Mouse (Mus musculus): ENCODE results near the gene Gsta4. TPM values are rescaled to one million over a fixed set of nuclear protein-coding genes. Genes with fewer than 3 reads are reported as not detected.
"Not testable (repeated sequence)": the region's sequence is repeated elsewhere in the genome, so short reads cannot be mapped to it uniquely, and the experiment has no call there.

Gsta4 gene
- polyA plus RNA-seq, 1 experiment from 2014 or later, result 62.7 TPM

GRCm38 (mm10) chr9:78212341-78213049 is 29.9 kb downstream of the Gsta4 start:
- no peak overlapping the region for H3K9ac ChIP-seq (ENCODE audit: low read depth, low read length)
- H3K27me3 ChIP-seq (replicated peaks; ENCODE audit: control insufficient read depth, insufficient read depth, low read length), result no peaks in the 10 kb centered on the region
- ATAC-seq, result peak; percentile 52
- H3K36me3 ChIP-seq (ENCODE audit: control insufficient read depth, insufficient read depth, low read length), result no peaks in the 10 kb centered on the region
- H3K4me3 ChIP-seq (ENCODE audit: low read length), result no peak overlapping the region
- H3K9me3 ChIP-seq (ENCODE audit: control insufficient read depth, low read length), result 0 out of 2 replicates have a peak, but pooled peaks cover 4% of the 10 kb centered on the region
- 49% methylated on average over 7 of the region's 7 CpGs for WGBS
- H3K4me2 ChIP-seq (ENCODE audit: low read depth, low read length), result no peak overlapping the region
- 0 out of 2 replicates have a peak overlapping the region, but pooled peaks have one; percentile 8 for H3K27ac ChIP-seq (ENCODE audit: low read length)
- H3K4me1 ChIP-seq (ENCODE audit: control insufficient read depth, insufficient read depth, low read length), result peaks cover 9% of the 10 kb centered on the region

- 0 out of 2 replicates have a peak, but pooled peaks cover 4% of the 10 kb centered on the region for H3K9me3 ChIP-seq (ENCODE audit: control insufficient read depth, low read length)
- 47% methylated on average over 4 of the region's 4 CpGs for WGBS
- H3K36me3 ChIP-seq (ENCODE audit: control insufficient read depth, insufficient read depth, low read length), result no peaks in the 10 kb centered on the region
- ATAC-seq, result peak; percentile 89
- peaks cover 4% of the 10 kb centered on the region; the same call in 1 of the 2 replicates for H3K4me1 ChIP-seq (ENCODE audit: control insufficient read depth, insufficient read depth, low read length)
- no peak overlapping the region for H3K27ac ChIP-seq (ENCODE audit: low read length)
- H3K27me3 ChIP-seq (replicated peaks; ENCODE audit: control insufficient read depth, insufficient read depth, low read length), result no peaks in the 10 kb centered on the region
- no peak overlapping the region for H3K4me3 ChIP-seq (ENCODE audit: low read length)
- no peak overlapping the region for H3K9ac ChIP-seq (ENCODE audit: low read depth, low read length)
- no peak overlapping the region for H3K4me2 ChIP-seq (ENCODE audit: low read depth, low read length)
Observed at GRCm38 (mm10) chr9:78217074-78217473, 34.5 kb downstream of the Gsta4 start.

- H3K4me2 ChIP-seq (ENCODE audit: low read depth, low read length), result no peak overlapping the region
- 60% methylated on average over 8 of the region's 8 CpGs for WGBS
- H3K27ac ChIP-seq (ENCODE audit: low read length), result no peak overlapping the region
- H3K4me1 ChIP-seq (ENCODE audit: control insufficient read depth, insufficient read depth, low read length), result no peaks in the 10 kb centered on the region; the same call in 1 of the 2 replicates
- ATAC-seq, result no peak
- no peaks in the 10 kb centered on the region for H3K36me3 ChIP-seq (ENCODE audit: control insufficient read depth, insufficient read depth, low read length)
- no peak overlapping the region for H3K9ac ChIP-seq (ENCODE audit: low read depth, low read length)
- H3K4me3 ChIP-seq (ENCODE audit: low read length), result no peak overlapping the region
- H3K27me3 ChIP-seq (replicated peaks; ENCODE audit: control insufficient read depth, insufficient read depth, low read length), result no peaks in the 10 kb centered on the region
- no peaks in the 10 kb centered on the region for H3K9me3 ChIP-seq (ENCODE audit: control insufficient read depth, low read length)
Observed at GRCm38 (mm10) chr9:78222616-78223015, 40.0 kb downstream of the Gsta4 start.

DNA sequence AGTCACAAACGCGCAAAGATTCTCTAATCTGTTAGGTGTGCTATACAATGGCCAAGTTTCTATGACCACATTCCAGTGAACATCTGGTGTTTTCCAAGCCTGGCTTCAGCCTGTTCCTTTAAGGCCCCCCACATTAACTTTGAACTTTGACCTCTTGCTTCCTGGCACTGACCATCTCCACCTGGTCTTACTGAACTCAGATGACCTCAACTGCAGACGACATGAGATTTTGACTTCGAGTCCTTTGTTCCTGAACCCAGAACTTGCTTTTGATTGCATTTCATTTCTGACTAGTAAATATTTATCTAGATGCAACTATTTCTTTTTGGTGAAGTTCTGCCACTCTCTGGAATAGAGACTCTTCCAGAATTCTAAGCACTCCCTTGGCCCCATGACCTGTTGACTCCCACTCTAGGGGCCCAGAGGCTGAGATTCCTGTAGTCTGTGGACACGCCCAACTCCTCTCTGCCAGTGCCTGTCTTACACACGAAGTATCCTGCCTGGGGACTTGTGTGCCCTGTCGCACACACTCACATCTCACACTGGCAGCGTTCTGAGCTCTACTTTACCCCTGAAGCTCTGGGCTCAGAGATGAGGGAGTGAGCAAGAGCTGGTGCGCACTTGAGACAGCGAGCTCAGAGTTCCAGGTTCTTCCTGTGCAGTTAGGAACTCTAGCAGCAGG is 40.8 kb downstream of the Gsta4 start:
- no peaks in the 10 kb centered on the region; the same call in 1 of the 2 replicates for H3K4me1 ChIP-seq (ENCODE audit: control insufficient read depth, insufficient read depth, low read length)
- 68% methylated on average over 10 of the region's 10 CpGs for WGBS
- ATAC-seq, result no peak
- no peaks in the 10 kb centered on the region for H3K27me3 ChIP-seq (replicated peaks; ENCODE audit: control insufficient read depth, insufficient read depth, low read length)
- H3K4me2 ChIP-seq (ENCODE audit: low read depth, low read length), result no peak overlapping the region
- H3K27ac ChIP-seq (ENCODE audit: low read length), result no peak overlapping the region
- H3K36me3 ChIP-seq (ENCODE audit: control insufficient read depth, insufficient read depth, low read length), result no peaks in the 10 kb centered on the region
- no peaks in the 10 kb centered on the region for H3K9me3 ChIP-seq (ENCODE audit: control insufficient read depth, low read length)
- H3K4me3 ChIP-seq (ENCODE audit: low read length), result no peak overlapping the region
- no peak overlapping the region for H3K9ac ChIP-seq (ENCODE audit: low read depth, low read length)

DNA sequence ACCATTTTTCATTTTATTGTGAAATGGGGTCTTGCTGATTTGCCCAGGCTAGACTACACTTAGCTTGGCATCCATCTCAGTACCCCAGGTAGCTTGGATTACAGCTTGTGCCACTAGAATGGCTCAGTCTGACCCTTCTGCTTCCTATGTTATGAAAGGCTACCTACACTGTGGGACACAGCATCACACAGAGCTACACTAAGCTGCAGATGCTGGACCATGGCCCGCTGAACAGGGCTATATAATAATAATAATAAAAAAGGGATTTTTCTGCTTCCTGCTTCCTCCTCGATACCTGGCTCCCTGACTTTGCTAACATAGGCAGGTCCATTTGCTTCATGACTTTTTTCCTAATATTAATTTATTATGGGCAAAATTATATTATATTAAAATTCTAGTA is 41.8 kb downstream of the Gsta4 start:
- Histone ChIP-seq H3K36me3 (ENCODE audit: control insufficient read depth, insufficient read depth, low read length) (no peaks in the 10 kb centered on the region), H3K27me3 (replicated peaks; ENCODE audit: control insufficient read depth, insufficient read depth, low read length) (no peaks in the 10 kb centered on the region), H3K4me3 (ENCODE audit: low read length) (no peak overlapping the region), H3K9me3 (ENCODE audit: control insufficient read depth, low read length) (no peaks in the 10 kb centered on the region), H3K9ac (ENCODE audit: low read depth, low read length) (no peak overlapping the region), H3K4me2 (ENCODE audit: low read depth, low read length) (no peak overlapping the region), H3K4me1 (ENCODE audit: control insufficient read depth, insufficient read depth, low read length) (peaks cover 4% of the 10 kb centered on the region; the same call in 1 of the 2 replicates), H3K27ac (ENCODE audit: low read length) (no peak overlapping the region)
- WGBS, result 67% methylated on average over 2 of the region's 2 CpGs
- peak; percentile 71 for ATAC-seq

DNA sequence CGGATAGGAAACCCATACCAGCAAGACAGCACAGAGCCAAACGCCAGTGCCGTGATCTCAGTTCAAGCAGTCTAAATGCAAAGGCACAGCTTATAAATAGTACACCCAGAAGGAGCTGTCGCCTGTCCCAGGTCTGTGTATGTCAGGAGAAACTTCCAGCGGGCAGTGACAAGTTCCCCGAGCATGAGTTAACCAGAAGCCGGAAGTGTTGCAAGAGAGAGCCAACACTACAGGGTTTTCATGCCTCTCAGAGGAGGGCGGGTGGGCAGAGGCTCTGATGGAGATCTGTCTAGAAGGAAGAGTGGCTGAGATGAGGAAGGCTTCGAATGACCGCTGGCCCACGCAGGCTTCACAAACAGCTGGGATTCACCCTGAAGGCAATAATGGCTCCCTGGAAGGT is 42.7 kb downstream of the Gsta4 start:
- H3K9me3 ChIP-seq (ENCODE audit: control insufficient read depth, low read length), result no peaks in the 10 kb centered on the region
- no peak for ATAC-seq
- H3K9ac ChIP-seq (ENCODE audit: low read depth, low read length), result no peak overlapping the region
- H3K4me3 ChIP-seq (ENCODE audit: low read length), result no peak overlapping the region
- H3K36me3 ChIP-seq (ENCODE audit: control insufficient read depth, insufficient read depth, low read length), result no peaks in the 10 kb centered on the region
- H3K4me2 ChIP-seq (ENCODE audit: low read depth, low read length), result no peak overlapping the region
- H3K4me1 ChIP-seq (ENCODE audit: control insufficient read depth, insufficient read depth, low read length), result peaks cover 4% of the 10 kb centered on the region; the same call in 1 of the 2 replicates
- 75% methylated on average over 11 of the region's 11 CpGs for WGBS
- H3K27me3 ChIP-seq (replicated peaks; ENCODE audit: control insufficient read depth, insufficient read depth, low read length), result no peaks in the 10 kb centered on the region
- H3K27ac ChIP-seq (ENCODE audit: low read length), result no peak overlapping the region; the same call in 1 of the 2 replicates

DNA sequence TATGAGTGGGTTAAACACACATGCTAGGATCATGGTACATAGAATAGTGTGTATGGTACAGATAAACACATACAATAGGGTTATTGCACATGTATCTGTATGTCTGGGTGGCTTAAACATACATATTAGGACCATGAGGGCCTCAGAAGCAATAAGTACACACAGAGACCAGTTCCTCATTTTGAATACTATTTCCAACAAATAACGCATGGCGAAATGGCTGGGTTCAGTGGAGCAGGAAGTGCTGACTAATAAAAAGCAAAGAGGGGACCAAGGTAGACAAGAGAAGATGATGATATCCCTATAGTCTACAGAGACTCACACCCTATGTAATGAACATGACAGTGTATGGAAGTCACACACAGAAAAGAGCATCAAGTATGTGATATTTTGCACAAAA is 45.5 kb downstream of the Gsta4 start:
- H3K9me3 ChIP-seq (ENCODE audit: control insufficient read depth, low read length), result no peaks in the 10 kb centered on the region
- no peak overlapping the region; the same call in 1 of the 2 replicates for H3K27ac ChIP-seq (ENCODE audit: low read length)
- H3K36me3 ChIP-seq (ENCODE audit: control insufficient read depth, insufficient read depth, low read length), result no peaks in the 10 kb centered on the region
- H3K4me3 ChIP-seq (ENCODE audit: low read length), result no peak overlapping the region
- WGBS, result 88% methylated on average over 2 of the region's 2 CpGs
- H3K4me2 ChIP-seq (ENCODE audit: low read depth, low read length), result no peak overlapping the region
- no peak overlapping the region for H3K9ac ChIP-seq (ENCODE audit: low read depth, low read length)
- ATAC-seq, result no peak
- H3K27me3 ChIP-seq (replicated peaks; ENCODE audit: control insufficient read depth, insufficient read depth, low read length), result no peaks in the 10 kb centered on the region
- peaks cover 4% of the 10 kb centered on the region; the same call in 1 of the 2 replicates for H3K4me1 ChIP-seq (ENCODE audit: control insufficient read depth, insufficient read depth, low read length)

GRCm38 (mm10) chr9:78229658-78230057 is 47.1 kb downstream of the Gsta4 start:
- peak; percentile 82 for ATAC-seq
- H3K4me1 ChIP-seq (ENCODE audit: control insufficient read depth, insufficient read depth, low read length); H3K9ac ChIP-seq (ENCODE audit: low read depth, low read length); H3K4me3 ChIP-seq (ENCODE audit: low read length); H3K36me3 ChIP-seq (ENCODE audit: control insufficient read depth, insufficient read depth, low read length); H3K4me2 ChIP-seq (ENCODE audit: low read depth, low read length); H3K9me3 ChIP-seq (ENCODE audit: control insufficient read depth, low read length); H3K27me3 ChIP-seq (replicated peaks; ENCODE audit: control insufficient read depth, insufficient read depth, low read length): not testable (repeated sequence)
- peak overlapping the region; percentile 80 for H3K27ac ChIP-seq (ENCODE audit: low read length)
- WGBS, result 47% methylated on average over 3 of the region's 3 CpGs

DNA sequence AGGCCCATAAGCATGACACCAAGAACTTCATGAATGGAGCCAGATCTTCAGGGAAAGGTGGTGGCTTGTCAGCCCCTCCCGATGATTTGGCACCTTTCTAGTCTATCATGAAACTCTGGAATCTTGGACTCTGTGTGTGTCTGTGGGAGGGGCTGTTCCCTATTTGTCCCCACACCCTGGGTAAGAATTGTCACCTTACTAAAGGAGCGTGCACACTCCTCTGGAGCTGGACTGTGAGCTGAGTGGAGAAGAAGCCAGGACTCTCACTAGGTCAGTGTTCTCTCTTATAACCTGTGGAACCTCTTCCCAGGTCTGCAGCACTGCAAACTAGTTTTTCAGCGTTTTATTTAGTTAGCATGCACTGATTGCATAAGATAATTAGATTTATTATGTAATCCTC is 47.9 kb downstream of the Gsta4 start, which contains the start of gene Gsta1:
Gene Gsta1, plus strand, starts transcription at position 196 of the 400 bp plus-strand sequence.
- H3K4me2 ChIP-seq (ENCODE audit: low read depth, low read length); H3K4me1 ChIP-seq (ENCODE audit: control insufficient read depth, insufficient read depth, low read length); H3K36me3 ChIP-seq (ENCODE audit: control insufficient read depth, insufficient read depth, low read length); H3K4me3 ChIP-seq (ENCODE audit: low read length); H3K9me3 ChIP-seq (ENCODE audit: control insufficient read depth, low read length); H3K9ac ChIP-seq (ENCODE audit: low read depth, low read length); H3K27me3 ChIP-seq (replicated peaks; ENCODE audit: control insufficient read depth, insufficient read depth, low read length): not testable (repeated sequence)
- peak within 1 kb of the TSS; percentile 80 for H3K27ac ChIP-seq (ENCODE audit: low read length)
- 71% methylated on average over 1 of the region's 3 CpGs for WGBS
- ATAC-seq, result peak; percentile 67

Data from intestine, embryonic 16.5 days (tissue).